Comparison of ENCODE assay signal across 8 mouse cellular contexts in the genomic region with DNA sequence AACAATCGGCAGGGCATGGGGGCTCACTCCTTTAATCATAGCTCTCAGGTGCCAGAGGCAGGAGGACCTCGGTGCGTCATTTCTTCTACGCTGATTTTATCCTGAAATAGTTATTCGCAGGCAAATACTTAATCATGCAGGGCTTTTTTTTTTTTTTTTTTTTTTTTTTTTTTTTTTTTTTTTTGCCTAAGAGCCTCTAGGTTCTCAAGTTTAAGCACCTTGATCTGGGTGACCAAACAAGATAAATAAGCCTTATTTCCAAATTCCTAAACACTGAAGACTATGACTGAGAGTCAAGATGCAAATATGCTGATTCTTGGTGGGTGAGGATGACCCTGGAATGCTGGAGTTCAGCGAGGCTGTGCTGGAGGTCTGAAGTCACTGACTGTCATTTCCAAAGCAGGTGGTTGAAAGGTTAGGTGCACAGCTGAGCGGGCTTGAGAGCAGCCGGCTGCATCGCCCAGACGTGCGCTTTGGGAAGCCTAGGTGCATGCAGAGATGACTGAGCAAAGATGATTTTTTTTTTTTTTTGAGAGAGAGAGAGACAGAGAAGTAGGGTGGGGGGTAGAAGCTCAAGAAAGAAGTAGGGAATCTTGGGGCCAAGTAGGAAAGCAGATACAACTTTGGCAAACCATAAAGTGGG. TPM values are rescaled to one million over a fixed set of nuclear protein-coding genes. Genes with fewer than 3 reads are reported as not detected.
A peak's percentile ranks its signal among the peaks of the same experiment; 100 is the strongest.
DNase-seq lines count a peak whose midpoint lies in the region; ATAC-seq and TF ChIP-seq lines count a peak whose summit lies in the region.

No protein-coding gene starts in this region.

- H3K4me1 ChIP-seq in lung, embryonic 15.5 days = peaks cover 10% of the 10 kb centered on the region; the same call in 1 of the 2 replicates
- no peaks in the 10 kb centered on the region for H3K4me1 ChIP-seq in intestine, embryonic 14.5 days (replicated peaks; ENCODE audit: control insufficient read depth, insufficient read depth, low read length)
- H3K4me1 ChIP-seq in liver, postnatal 0 days (ENCODE audit: insufficient read depth) = peaks cover 11% of the 10 kb centered on the region
- H3K4me1 ChIP-seq in stomach, postnatal 0 days (replicated peaks; ENCODE audit: control insufficient read depth, insufficient read depth) = 0 out of 2 replicates have a peak, but pooled peaks cover 2% of the 10 kb centered on the region

- peaks cover 12% of the 10 kb centered on the region; the same call in 1 of the 2 replicates for H3K36me3 ChIP-seq in lung, embryonic 15.5 days
- H3K36me3 ChIP-seq in intestine, embryonic 14.5 days (ENCODE audit: control insufficient read depth, insufficient read depth, low read length) = peaks cover 17% of the 10 kb centered on the region
- H3K36me3 ChIP-seq in liver, postnatal 0 days (replicated peaks; ENCODE audit: insufficient read depth, low read length) = 0 out of 2 replicates have a peak, but pooled peaks cover 6% of the 10 kb centered on the region
- H3K36me3 ChIP-seq in stomach, postnatal 0 days (ENCODE audit: control insufficient read depth, insufficient read depth, low read length) = no peaks in the 10 kb centered on the region

- TF ChIP-seq CTCF in liver, postnatal 0 days (IDR thresholded peaks at IDR 0.05; ENCODE audit: low read depth) = no peak
- TF ChIP-seq CTCF in stomach, postnatal 0 days (IDR thresholded peaks at IDR 0.05; ENCODE audit: low read depth) = no peak

- H3K4me2 ChIP-seq in lung, embryonic 15.5 days = peak overlapping the region; percentile 83
- H3K4me2 ChIP-seq in intestine, embryonic 14.5 days (ENCODE audit: low read length) = peak overlapping the region; percentile 69
- H3K4me2 ChIP-seq in liver, postnatal 0 days (ENCODE audit: low read depth, low read length) = peak overlapping the region; percentile 89
- H3K4me2 ChIP-seq in stomach, postnatal 0 days (replicated peaks; ENCODE audit: low read depth) = peak overlapping the region; percentile 71

- no peak for DNase-seq in lung, postnatal 36 days
- peak; percentile 19 to 22 for DNase-seq in cerebellum, postnatal 36 days
- peak; percentile 59 for DNase-seq in intestine, embryonic 14.5 days (ENCODE audit: low spot score)
- peak; percentile 33 for DNase-seq in liver, postnatal 0 days
- DNase-seq in stomach, postnatal 0 days (ENCODE audit: low spot score) = peak; percentile 22
- DNase-seq in layer of hippocampus, adult 18-20 months (ENCODE audit: low spot score in 2 of 2) = no peak

- TF ChIP-seq EP300 in liver, postnatal 0 days (IDR thresholded peaks at IDR 0.05; ENCODE audit: low read depth) = no peak
- TF ChIP-seq EP300 in stomach, postnatal 0 days (optimal IDR thresholded peaks at IDR 0.05) = no peak

- H3K27me3 ChIP-seq in lung, embryonic 15.5 days = no peaks in the 10 kb centered on the region
- no peaks in the 10 kb centered on the region for H3K27me3 ChIP-seq in intestine, embryonic 14.5 days (replicated peaks; ENCODE audit: control insufficient read depth, insufficient read depth, low read length)
- H3K27me3 ChIP-seq in liver, postnatal 0 days (ENCODE audit: insufficient read depth, low read length) = no peaks in the 10 kb centered on the region
- H3K27me3 ChIP-seq in stomach, postnatal 0 days (ENCODE audit: control insufficient read depth, insufficient read depth, low read length) = no peaks in the 10 kb centered on the region

- peak overlapping the region; percentile 85 for H3K9ac ChIP-seq in lung, embryonic 15.5 days
- H3K9ac ChIP-seq in intestine, embryonic 14.5 days (ENCODE audit: low read length) = peak overlapping the region; percentile 76
- peak overlapping the region; percentile 89 for H3K9ac ChIP-seq in liver, postnatal 0 days (replicated peaks)
- peak overlapping the region; percentile 80 for H3K9ac ChIP-seq in stomach, postnatal 0 days (ENCODE audit: low read length)

- 34% methylated on average over 11 of the region's 11 CpGs for WGBS in lung, embryonic 15.5 days
- 39% methylated on average over 11 of the region's 11 CpGs for WGBS in intestine, embryonic 14.5 days
- 31% methylated on average over 11 of the region's 11 CpGs for WGBS in liver, postnatal 0 days (ENCODE audit: insufficient replicate concordance)
- 34% methylated on average over 11 of the region's 11 CpGs for WGBS in stomach, postnatal 0 days

- no peak for ATAC-seq in lung, embryonic 15.5 days (ENCODE audit: borderline replicate concordance, extremely low read depth, low FRiP score, low TSS enrichment)
- ATAC-seq in intestine, embryonic 14.5 days (replicated peaks; ENCODE audit: low FRiP score, low TSS enrichment, low read depth) = 0 out of 2 replicates have a peak, but pooled peaks have one; percentile 1
- ATAC-seq in liver, postnatal 0 days = no peak
- ATAC-seq in stomach, postnatal 0 days (ENCODE audit: low FRiP score, low TSS enrichment) = no peak
- ATAC-seq in monocyte, adult 5-6 weeks (replicated peaks; ENCODE audit: insufficient number of reproducible peaks, low FRiP score, low TSS enrichment, poor library complexity, severe bottlenecking) = no peak

- H3K9me3 ChIP-seq in lung, embryonic 15.5 days = no peaks in the 10 kb centered on the region
- H3K9me3 ChIP-seq in intestine, embryonic 14.5 days (ENCODE audit: control insufficient read depth, low read length) = no peaks in the 10 kb centered on the region
- H3K9me3 ChIP-seq in liver, postnatal 0 days (ENCODE audit: low read length) = no peaks in the 10 kb centered on the region
- H3K9me3 ChIP-seq in stomach, postnatal 0 days (ENCODE audit: control insufficient read depth, low read length) = no peaks in the 10 kb centered on the region

- peak overlapping the region; percentile 93 for H3K4me3 ChIP-seq in lung, embryonic 15.5 days
- peak overlapping the region; percentile 72 for H3K4me3 ChIP-seq in intestine, embryonic 14.5 days (ENCODE audit: low read depth, low read length)
- H3K4me3 ChIP-seq in liver, postnatal 0 days (ENCODE audit: low read depth, low read length) = peak overlapping the region; percentile 86
- H3K4me3 ChIP-seq in stomach, postnatal 0 days (ENCODE audit: low read depth, low read length) = peak overlapping the region; percentile 86

- H3K27ac ChIP-seq in lung, embryonic 15.5 days = no peak overlapping the region
- no peak overlapping the region for H3K27ac ChIP-seq in intestine, embryonic 14.5 days (ENCODE audit: low read depth)
- peak overlapping the region; percentile 77 for H3K27ac ChIP-seq in liver, postnatal 0 days (ENCODE audit: low read depth)
- H3K27ac ChIP-seq in stomach, postnatal 0 days (replicated peaks) = no peak overlapping the region

RNA-seq across cellular contexts. Expression of gene Fam98a, which starts 0.9 kb away (rescaled TPM):
- 25.0 and 25.7 TPM in 2 replicates for polyA plus RNA-seq in lung, embryonic 15.5 days (2015; fragmentation: Nextera tagmentation; extraction: Ambion mirVana)
- 7.3 and 8.3 TPM in 2 replicates for polyA plus RNA-seq in intestine, embryonic 14.5 days (2014; fragmentation: Nextera tagmentation; extraction: Ambion mirVana)
- polyA plus RNA-seq in liver, postnatal 0 days (2015; fragmentation: Nextera tagmentation; extraction: Ambion mirVana) = 10.2 and 10.7 TPM in 2 replicates
- 14.2 and 15.6 TPM in 2 replicates for polyA plus RNA-seq in stomach, postnatal 0 days (2015; fragmentation: Nextera tagmentation; extraction: Ambion mirVana)
- 13.4 to 25.5 TPM (median 19.4 TPM) in 3 replicates for total RNA-seq in monocyte, adult 5-6 weeks (2017)
- total RNA-seq in layer of hippocampus, adult 18-20 months (2021) = 10 to 100 TPM; 36.0 to 42.4 TPM

Comparison
In these comparisons a context has a peak if more than half of its experiments do, and no peak if none do; other contexts are left out.
1. DNase-seq: peak in cerebellum, postnatal 36 days (2 of 2), intestine, embryonic 14.5 days (single experiment), liver, postnatal 0 days (single experiment) and stomach, postnatal 0 days (single experiment); none in lung, postnatal 36 days (single experiment) and layer of hippocampus, adult 18-20 months (0 of 2).
2. Peak in every context shown above with its lines, with median percentiles within 50 percentile points of each other: H3K4me2 ChIP-seq, H3K4me3 ChIP-seq and H3K9ac ChIP-seq.